Mouse (Mus musculus) NIH3T3 (cell line): ENCODE results near the gene Gm20481.
"Not testable (repeated sequence)": the region's sequence is repeated elsewhere in the genome, so short reads cannot be mapped to it uniquely, and the experiment has no call there.

Experiments
- DNase-seq: peaks from one replicate; pipeline ENCODE4 v3.0.0-alpha.2; 2012; ENCODE audit warnings: low read depth

Gm20481 gene

GRCm38 (mm10) chr17:34975581-34976492, 6.1 kb downstream of the Gm20481 start:
- DNase-seq, result peak; percentile 61

GRCm38 (mm10) chr17:34977000-34977399, 7.3 kb downstream of the Gm20481 start:
- DNase-seq, result no peak

GRCm38 (mm10) chr17:34978239-34978638, 8.5 kb downstream of the Gm20481 start:
- DNase-seq, result no peak

- no peak for DNase-seq
Observed at GRCm38 (mm10) chr17:34979631-34980030, 9.9 kb downstream of the Gm20481 start.

- peak; percentile 83 for DNase-seq
Observed at GRCm38 (mm10) chr17:34980655-34981054, 10.9 kb downstream of the Gm20481 start.

GRCm38 (mm10) chr17:34981690-34982180, 12.0 kb downstream of the Gm20481 start, which contains the start of gene Lsm2:
Gene Lsm2 (plus strand): TSS chr17:34981862.
- DNase-seq, result peak; percentile 96

GRCm38 (mm10) chr17:34982328-34982727, 12.6 kb downstream of the Gm20481 start:
- peak; percentile 27 for DNase-seq

- peak; percentile 80 for DNase-seq
Observed at GRCm38 (mm10) chr17:34984218-34984617, 14.5 kb downstream of the Gm20481 start.

- DNase-seq, result no peak
Observed at GRCm38 (mm10) chr17:34994751-34995150, 25.0 kb downstream of the Gm20481 start.

GRCm38 (mm10) chr17:34995192-34995591, 25.5 kb downstream of the Gm20481 start:
- not testable (repeated sequence) for DNase-seq

- not testable (repeated sequence) for DNase-seq
Observed at GRCm38 (mm10) chr17:34995927-34996326, 26.2 kb downstream of the Gm20481 start.

- no peak for DNase-seq
Observed at GRCm38 (mm10) chr17:34996411-34997141, 26.9 kb downstream of the Gm20481 start.

- DNase-seq, result no peak
Observed at GRCm38 (mm10) chr17:34997142-34997483, 27.4 kb downstream of the Gm20481 start.

GRCm38 (mm10) chr17:34998526-34999430, 29.1 kb downstream of the Gm20481 start:
- DNase-seq, result no peak

GRCm38 (mm10) chr17:34999871-35000716, 30.4 kb downstream of the Gm20481 start:
- not testable (repeated sequence) for DNase-seq

GRCm38 (mm10) chr17:35000717-35001451, 31.2 kb downstream of the Gm20481 start, which contains the start of gene Vars:
Gene Vars (plus strand): TSS chr17:35000987.
- DNase-seq, result peak; percentile 94

GRCm38 (mm10) chr17:35001452-35002152, 31.9 kb downstream of the Gm20481 start:
- peak; percentile 75 for DNase-seq

- DNase-seq, result peak; percentile 38
Observed at GRCm38 (mm10) chr17:35002153-35002865, 32.6 kb downstream of the Gm20481 start.
